Mouse (Mus musculus) thymus, postnatal 14 days (tissue): ENCODE measurements around the gene Apba3.
A peak's percentile ranks its signal among the peaks of the same experiment; 100 is the strongest.

ENCODE experiments used
- DNase-seq: peaks from one replicate; pipeline ENCODE4 v3.0.0; 2021

Apba3 gene

DNA sequence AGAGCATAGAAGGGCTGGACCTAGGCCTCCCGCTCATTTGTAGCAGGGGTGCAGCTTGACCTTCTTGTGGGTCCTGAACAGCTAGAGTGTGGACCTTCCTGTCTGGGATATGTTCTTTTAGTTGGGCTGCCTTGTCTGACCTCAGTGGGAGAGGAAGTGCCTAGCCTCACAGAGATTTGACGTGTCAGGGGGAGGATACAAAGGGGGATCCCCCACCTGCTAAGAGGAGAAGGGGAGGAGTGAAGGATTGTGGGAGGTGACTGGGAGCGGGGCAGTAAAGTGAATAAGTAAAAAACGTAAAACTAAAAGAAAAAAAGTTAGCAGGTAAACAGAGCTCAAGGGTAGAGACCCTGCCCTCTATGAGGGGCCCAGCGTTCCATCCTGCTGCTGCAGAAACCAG is 42.8 kb downstream of the Apba3 start:
- DNase-seq, result no peak

DNA sequence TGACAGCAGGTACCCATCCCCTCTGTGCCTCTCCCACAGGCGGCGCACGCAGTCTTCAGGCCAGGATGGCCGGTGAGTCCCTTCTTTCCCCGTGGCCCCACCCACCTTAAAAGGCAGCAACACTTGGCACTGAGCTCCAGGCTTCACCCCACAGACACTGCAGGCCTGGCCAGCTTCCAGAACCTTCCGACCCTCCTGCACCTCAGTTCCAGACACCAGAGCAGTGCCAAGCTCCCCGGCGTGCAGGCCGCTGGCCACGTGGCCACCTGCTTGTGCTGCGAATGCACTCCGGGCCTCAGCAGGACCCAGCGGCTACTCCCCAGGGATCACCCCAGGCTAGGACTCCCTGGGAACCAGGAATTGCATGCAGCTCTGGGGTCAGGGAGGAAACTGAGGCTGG is 46.8 kb downstream of the Apba3 start:
- DNase-seq, result no peak

DNA sequence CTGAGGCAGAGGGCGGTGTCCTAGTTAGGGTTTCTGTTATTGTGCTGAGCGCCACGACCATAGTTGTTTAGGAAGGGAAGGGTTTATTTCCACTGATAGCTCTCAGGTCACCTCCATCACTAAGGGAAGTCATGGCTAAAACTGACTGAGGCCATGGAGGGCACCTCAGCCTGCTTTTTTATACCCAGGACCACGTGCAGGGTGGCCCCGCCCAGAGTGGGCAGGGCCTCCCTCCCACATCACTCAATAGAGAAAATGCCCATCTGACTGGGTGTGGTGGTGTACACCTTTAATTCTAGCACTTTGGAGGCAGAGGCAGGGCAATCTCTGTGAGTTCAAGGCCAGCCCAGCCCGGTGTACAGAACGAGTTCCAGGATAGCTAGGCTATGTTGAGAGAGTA is 47.4 kb downstream of the Apba3 start:
- DNase-seq, result no peak

DNA sequence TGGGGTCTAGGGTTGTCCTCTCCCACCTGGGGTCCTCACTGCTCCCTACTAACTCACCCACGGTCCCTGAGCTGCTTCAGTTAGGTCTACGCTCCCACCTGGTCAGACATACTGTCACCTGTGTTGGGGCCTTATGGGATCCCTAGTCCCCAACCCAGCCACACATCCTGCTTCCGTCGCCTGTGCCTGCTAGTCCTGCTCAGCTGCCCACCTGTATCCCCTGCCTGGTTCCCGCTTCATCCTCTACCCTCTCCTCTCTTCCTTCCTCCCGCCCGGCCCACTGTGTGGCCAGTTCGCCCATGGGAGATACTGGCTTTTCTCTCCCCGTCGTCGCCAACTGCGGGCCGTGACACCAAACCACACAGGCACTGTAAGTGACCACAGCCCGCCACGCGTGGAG is 48.8 kb downstream of the Apba3 start:
- no peak for DNase-seq

DNA sequence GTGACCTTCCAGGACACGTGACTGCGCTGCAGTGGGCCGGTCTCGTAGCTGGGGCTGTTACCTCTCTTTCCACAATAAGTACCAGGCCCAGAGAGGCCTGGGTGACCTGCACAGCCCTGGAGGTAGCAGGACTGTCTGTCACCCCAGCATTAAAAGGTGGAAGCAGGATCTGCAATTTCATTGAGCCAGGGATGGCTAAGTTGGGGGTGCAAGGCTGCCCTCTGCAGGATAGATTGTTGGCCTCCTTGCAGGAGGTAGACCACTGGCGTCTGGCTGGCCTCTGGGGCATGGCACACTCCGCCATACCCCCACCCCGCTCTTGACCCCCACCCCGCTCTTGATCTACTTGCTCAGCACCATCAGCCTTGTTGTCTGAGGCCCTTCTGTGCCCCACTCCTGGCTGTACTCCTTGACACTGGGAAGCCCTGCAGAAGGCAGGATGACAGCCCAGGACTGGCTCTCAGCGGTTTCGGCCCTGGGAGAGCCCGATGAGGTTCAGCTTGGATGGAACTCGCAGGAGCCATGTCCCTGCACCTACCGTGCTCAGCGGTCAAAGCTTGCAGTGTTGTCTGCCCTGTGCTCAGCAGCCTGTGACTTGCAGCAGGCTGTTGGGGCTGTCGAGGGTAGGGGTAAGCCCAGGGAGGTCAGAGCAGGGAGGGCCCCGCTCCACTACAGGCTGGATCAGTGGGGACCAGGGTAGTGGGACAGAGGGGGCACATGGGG is 49.7 kb downstream of the Apba3 start:
- peak; percentile 62 for DNase-seq

DNA sequence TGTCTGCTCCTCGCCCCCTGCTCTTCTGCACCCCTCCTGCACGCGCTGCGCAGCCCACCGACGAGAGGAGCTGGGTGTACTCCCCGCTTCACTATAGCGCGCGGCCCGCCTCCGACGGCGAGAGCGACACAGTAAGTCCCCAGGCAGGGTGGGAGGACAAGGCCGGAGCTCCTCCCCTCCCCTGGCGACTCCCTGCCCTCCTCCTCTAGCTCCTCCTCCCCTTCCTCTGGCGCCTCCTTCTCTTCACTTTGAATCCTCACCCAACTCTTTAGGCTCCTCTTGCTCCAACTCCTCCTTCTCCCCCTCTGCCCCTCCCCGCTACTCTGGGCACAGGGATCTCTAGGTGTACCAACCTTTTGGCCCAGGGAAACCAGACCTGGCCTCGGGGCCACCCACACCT is 50.5 kb downstream of the Apba3 start:
- DNase-seq, result peak; percentile 59

DNA sequence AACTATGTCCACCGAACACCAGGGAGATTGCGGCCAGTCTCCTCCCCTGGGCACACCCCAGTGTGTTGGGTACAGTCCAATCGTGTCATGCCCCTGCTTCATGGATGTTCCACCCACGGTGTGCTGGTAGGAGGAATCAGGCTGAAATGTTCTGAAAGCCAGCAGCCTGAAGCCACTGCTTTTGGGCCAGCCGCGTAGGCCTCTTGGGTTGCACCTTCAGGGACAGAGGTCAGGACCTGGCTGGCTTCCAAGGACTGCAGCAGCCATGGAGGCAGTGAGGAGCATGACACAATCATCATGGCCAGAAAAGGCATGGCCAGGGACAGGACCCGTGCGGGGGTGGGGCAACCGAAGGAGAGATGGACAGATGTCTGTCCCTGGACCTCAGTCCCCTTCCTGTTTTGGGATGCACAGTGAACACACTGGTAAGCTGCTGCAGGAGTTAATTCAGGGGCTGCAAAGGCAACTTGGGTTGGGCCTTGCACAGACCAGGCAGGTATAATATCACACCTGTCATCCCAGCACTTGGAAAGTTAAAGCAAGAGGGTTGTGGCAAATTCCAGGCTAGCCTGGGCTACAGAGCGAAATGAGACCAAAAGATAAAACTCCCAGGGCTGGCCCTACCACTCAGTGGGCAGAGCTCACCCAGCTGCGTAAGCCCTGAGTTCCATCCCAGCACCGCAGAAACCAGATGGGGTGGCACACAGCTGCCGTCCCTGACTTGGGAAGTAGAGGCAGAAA is 52.0 kb downstream of the Apba3 start:
- DNase-seq, result no peak

DNA sequence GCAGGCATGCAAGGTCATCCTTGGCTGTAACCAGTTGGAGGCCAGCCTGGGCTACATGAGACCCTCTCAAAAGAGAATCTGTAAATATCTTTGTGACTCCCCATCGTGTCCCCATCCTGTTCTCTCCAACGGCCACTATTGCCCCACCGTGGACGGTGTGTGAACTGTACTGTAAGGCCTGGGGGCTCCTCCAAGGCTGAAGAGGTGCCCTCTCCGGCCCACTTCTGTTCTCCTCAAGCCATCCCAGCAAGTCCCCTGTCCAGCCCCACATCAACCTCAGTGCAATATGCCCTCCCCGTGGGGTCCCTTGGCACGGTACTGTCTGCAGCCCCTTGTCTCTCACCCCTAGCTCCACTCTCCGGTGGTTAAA is 52.6 kb downstream of the Apba3 start:
- DNase-seq, result peak; percentile 43

DNA sequence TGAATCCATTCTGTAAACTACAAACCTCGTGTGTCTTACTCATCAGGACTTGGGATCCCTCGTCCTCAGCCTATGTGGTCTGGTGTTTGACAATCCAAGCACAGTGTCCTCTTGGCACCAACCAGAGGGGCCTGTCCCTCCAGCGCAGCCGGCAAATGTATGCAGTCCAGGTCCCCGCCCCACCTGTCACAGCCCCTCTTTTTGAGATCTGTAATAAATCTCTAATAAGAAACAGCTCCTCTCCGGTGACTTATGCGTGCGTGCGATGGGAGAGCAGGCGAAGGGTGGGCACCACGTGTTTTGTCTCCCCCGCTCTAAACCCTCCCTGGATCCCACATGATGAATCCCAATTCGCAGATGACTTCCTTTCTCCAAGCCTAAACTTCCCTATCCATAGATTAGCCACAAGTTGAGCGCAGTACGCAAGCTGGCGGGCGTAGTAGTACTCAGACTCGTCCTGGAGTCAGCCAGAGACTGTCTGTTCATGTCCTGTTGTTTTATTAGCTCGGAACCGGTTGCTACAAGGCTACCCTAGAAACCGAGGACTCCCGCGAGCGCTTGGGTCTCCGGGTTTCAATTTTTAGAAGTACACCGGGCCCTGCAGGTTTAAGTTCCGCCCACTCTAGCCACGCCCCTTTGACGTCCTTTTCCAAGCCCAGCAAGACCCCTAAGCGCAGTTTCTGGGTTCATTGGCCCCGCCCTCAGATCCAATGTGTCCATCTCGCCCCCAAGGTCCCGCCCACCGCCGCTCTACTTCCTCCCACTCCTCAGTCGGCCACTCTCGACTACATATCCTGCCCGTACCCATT is 53.2 kb downstream of the Apba3 start:
- DNase-seq, result peak; percentile 97

DNA sequence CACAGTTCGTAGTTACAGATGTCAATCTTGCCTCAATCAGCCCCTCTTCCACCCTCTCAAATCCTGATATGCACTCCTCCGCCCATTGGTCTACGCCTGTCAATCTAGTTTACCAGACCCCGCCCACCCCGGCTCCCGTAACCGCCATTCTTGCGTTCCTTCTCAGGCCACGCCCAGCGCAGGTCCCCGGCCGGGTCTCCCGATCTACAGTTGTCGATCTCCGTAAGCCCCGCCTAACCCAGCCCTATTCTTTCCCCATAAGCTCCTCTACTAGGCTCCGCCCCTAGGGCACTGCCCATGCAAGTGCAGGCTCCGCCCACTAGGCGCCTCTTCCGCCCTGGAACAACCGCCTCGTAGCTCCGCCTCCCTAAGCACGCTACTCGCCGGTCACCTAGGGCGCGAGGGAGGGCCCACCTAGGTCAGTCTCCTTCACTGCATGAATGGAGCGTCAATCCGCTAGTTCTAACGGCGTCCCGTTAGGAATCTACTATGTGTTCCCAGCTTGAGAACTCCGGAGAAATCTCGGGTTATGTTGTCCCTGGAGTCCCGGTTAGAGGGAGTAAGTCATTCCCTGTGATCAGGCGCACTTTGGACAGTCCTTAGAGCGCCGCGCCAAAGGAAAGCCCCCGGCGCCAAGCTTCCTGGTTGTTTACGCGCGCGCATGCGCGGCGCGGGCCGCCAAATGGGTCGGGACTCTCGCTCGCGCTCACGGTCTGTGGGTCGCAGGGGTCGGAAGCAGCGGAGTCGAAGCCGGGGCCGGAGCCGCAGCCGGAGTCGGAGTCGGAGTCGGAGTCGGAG is 54.0 kb downstream of the Apba3 start, which contains the start of gene Cactin:
Cactin (plus strand) TSS at position 554 of the 798 bp plus-strand sequence.
- DNase-seq, result peak; percentile 100

DNA sequence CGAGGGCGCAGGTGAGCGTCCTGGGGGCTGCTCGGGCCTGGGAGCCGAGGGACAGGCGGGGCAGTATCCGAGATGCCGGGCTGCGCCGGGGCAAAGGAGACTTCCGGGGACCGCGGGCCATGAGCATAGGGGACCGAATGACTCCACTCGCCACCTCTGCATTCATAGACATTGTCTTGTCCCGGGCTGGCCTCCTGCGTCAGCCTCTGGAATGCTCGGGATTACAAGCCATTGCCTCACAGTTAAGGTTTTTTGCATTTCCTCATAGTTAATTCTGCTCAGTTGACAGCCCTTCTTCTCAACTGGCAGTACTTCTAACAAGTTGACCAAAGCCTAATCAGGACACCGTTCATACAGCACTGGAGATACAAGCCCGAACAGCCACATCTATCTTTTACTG is 54.7 kb downstream of the Apba3 start:
- DNase-seq, result no peak

DNA sequence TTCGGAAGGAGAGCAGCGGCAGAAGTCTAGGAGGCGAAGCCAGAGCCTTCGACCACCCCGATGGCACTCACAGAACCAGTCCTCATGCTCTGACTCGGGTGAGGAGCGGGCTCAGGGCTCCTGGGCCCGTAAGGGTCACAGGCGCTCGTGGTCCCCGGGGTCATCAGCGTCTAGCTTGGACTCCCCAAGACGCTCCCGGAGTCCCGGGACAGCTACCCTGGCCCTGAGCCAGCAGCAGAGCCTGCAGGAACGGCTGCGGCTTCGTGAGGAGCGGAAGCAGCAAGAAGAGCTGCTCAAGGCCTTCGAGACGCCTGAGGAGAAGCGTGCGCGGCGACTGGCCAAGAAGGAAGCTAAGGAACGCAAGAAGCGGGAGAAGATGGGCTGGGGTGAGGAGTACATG is 55.7 kb downstream of the Apba3 start:
- DNase-seq, result no peak
